Mouse (Mus musculus): Measurements from ENCODE around the gene Kcnmb4.
A peak's percentile ranks its signal among the peaks of the same experiment; 100 is the strongest.

The Kcnmb4 gene

DNA sequence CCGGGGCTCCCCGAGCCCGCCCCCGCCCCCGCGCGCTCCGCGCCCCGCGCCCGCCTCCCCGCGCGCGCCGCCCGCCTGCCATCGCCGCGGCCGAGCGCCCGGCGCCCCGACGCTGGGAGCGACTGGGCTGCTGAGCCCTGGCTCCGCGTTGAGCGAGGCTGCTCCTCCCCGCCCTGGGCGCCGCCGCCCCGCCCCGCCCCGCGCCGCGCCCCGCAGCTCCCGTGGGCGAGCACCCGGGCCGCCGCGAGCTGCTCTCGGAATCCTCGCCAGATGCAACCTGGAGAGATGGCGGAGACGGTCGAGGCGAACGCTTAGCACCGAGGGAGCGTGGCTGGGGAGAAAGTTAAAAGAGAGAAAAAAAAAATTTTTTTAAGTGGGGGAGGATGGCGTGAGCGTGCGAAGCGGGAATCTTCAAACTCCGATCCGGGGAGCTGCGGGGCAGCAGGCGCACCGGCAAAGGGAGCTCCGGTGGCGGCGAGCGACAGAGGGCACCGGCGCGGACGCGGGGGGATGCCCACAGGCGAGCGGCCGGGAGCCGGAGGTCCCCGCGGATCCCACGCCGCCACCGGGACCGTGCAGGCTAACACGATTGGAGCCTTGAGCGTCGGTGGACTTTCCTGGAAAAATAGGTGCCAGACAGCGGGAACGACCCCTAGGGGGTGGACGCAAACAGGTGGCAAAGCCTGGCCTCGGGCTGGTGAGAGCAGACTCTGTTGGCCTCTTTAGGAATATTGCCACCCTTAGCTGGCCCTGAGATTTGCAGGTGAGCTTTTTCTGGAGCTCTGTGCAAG, at the start of gene Kcnmb4:
Kcnmb4 (minus strand) TSS at position 120 of the 791 bp plus-strand sequence.
- peak in 1 of 2 experiments; percentile 46 for DNase-seq (ENCODE audit: low spot score in 2 of 2)

DNA sequence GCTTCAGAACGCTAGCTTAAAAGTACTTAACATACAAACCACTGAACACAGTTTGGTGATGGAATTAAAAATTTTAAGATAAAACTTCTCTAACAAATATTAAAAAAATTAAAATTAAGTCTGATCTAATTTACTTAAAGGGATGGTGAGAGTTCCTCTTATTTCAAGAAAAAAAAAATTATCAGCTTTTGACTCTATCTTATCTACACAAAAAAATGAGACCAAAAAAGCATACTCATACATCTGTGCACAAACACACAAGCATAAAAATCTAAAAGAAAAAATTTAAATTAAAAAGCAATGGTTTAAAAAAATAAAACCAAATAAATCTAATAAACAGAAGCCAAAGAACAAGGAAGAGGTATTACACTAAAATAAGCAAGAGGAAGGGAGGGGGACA, 45.9 kb upstream of the Kcnmb4 start:
- no peak for DNase-seq (ENCODE audit: low spot score in 2 of 2)

DNA sequence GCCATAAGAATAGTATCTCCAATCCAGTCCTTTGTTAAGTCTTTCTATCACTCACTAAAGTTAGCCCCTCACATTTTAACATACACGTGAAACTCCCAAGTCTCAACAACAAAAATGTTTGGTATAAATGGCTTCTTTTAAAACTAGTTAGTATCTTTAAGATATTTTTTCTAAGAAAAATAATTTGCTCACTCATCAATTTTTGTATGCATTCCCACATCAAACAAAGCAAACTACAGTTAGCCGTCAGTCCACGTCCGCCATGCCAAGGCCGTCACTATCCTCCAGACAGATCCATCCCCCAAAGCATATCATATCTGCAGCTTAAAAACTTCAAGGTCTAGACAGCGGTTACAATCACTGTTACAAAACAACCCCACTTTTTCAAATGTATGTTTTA, 41.9 kb upstream of the Kcnmb4 start:
- no peak for DNase-seq (ENCODE audit: low spot score in 2 of 2)

DNA sequence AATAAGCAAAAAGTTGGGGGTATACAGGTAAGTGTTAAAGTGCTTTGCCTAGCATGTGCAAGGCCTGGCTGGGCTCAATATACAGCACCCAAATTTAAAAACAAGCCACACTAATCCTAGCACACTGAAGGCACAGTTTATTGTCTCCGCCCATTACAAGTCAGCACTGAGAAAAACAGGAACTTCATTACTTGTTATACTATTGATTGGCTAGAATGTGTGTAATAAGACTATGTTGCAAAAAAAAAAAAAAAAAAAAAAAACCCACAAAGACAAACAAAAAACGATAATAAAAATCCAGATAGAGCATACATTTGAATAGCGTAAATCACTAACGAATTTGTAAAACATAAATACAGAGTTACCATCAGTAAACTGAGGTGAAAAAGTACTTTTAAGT, 41.5 kb upstream of the Kcnmb4 start:
- no peak for DNase-seq (ENCODE audit: low spot score in 2 of 2)

DNA sequence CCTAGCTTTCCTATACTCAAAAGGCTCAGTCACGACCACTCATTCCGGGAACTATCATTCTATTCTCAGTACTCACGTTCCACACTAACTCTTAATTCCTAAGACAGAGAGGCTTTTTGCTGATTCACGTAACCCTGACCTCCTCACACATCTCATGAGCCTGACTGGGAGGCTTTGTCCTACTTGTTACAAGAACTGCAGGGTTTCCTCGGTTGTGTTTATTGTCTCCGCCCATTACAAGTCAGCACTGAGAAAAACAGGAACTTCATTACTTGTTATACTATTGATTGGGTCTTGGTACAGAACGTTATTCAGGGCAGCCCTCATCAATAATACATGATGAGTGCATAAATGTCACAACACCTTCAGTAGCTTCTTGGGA, 39.6 kb upstream of the Kcnmb4 start:
- DNase-seq (ENCODE audit: low spot score in 2 of 2) = no peak

DNA sequence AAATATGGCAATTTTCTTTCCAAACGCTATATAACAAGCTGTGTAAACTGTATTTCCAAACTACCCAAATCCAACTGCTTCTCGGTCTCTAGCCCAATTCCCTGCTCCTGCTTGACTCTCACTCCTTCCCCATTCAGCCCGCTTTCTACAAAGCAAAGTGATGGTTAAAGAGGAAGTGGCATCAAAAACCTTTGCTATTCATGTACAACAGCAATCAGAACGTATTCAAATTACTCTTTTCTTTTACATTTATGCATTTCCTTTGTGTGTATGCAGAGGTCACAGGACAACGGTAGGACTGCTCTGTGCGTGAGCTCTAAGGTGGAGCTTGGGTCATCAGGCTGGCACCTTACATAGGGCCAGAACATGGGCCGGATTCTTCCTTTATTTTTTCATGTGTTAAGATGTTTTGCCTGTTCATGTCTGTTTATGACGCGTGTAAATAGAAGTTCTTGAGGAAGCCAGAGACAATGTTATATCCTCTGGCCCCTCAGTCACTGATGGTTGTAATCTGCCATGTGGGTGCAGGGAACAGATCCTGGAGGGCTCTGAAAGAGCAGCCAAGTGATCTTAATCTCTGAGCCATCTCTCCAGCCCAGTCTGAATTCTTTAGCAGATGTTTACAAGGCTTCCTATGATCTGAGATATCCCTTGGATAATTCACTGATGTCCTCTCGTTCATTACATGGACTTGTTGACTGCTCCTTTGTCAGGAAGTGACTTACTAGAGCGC, 39.0 kb upstream of the Kcnmb4 start:
- DNase-seq (ENCODE audit: low spot score in 2 of 2) = no peak

DNA sequence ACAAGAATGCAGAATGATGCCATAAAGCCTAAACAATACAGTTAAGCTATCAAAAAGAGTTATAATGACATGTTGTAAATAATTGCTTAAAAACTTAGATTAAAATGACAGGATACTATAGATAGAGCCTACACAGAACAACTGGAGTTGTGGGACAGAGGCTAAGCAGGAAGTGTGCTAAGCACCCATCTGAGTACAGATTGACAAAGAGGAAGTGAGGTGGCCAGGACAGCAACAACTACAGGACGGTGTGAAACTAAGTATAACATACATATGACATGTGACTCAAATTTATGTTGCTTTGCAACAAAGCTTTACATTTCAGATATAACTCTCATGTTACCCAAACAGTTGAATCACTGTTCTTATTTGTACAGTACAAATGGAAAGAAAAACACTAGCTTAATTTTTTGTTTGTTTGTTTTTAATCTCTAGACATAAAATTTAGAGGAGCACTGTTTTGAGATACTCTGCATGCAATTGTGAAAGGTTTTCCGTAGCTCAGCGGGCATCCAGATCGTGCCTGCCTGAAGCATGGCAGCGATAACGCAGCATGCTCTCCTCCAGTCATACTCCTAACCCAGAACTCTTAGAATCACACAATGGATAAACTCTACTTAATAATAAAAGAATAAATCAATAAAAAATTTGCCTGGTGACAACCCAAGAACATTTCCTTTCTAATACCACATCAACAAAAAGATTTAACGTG, 31.8 kb upstream of the Kcnmb4 start:
- DNase-seq (ENCODE audit: low spot score in 2 of 2) = no peak

DNA sequence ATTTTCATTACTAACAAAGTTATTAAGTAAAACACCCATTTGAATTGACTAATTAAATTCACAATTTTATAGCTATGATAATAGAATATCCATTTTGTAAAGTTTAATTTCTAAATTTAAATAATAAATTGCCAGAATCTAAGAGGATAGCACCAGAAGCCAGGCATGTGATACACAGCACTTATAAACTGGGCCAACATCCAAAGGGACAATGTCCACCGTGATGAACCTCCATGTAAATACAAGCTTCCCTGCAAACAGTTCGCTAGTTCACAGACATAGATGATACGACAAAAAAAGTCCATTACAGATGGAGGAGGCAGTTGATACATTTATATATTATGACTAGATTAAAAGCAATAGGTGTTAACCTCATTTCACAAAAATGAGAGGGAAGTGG, 19.1 kb upstream of the Kcnmb4 start:
- DNase-seq (ENCODE audit: low spot score in 2 of 2) = no peak

DNA sequence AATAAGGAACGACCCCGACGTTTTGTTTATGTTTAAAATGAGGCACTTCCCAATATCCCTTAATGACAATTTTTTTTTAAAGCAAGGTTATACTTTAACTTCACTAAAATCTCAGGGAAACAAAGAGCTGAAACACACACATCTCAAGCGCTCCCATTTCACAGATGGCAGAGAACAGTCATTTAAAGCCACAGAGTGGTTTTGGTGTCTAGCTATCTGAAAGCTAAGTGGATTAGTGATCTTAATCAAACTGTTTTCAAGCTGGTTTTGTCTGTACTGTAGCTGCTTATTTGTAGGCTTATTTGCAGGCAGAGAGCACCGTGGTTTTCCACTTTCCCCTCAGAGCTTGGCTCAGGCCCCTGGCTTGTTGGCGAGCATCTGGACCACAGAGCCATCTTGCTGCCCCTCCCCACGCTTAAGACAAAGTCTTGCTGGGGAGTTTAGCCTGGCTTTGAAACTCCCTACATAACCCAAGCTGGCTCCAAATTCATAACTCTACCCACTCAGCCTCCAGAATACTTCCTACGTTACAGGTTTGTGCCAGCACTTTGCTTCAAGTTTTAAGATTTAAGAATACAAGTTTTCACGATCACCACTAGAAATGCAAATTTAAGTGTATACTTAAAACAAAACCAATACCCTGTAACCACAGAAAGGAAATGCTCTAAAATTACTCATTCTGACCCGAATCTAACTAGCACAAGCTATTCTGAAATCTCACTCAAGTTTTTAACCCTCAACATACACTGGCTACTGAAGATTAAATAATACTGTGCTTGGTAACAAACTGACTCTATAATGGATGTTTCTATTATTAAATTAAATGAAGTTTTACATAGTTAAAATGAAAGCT, 13.4 kb upstream of the Kcnmb4 start:
- DNase-seq (ENCODE audit: low spot score in 2 of 2) = no peak

DNA sequence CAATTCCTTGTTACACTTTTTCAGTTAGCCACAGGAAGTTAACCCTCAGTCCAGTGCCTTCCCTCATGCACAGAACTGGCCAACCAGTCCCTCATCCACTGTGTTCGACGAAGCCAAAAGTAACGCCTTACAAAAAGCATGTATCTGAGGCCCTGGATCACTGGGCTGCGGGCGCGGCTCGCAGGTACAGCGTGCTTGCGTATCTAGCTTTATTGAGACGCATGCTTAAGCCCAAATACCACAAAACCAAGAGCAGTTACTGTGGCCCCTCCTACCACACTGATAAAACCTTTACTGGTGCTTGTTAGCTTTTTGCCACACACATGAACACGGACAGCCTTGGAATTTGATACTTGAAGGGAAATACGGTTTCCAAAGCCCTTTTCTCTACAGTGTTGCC, 8.2 kb upstream of the Kcnmb4 start:
- no peak for DNase-seq (ENCODE audit: low spot score in 2 of 2)

DNA sequence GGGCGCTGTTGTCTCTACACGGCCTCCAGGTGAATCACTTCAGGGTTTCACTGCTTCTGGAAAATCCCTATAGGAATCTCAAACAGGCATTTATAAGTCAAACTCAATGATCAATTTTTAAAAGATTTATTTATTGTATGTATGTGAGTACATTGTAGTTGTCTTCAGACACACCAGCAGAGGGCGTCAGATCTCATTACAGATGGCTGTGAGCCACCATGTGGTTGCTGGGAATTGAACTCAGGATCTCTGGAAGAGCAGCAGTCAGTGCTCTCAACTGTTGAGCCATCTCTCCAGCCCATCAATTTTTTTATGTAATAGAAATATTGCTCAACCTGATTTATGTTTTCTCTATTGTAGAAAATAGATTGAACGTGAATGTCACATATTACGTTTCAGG, 7.3 kb upstream of the Kcnmb4 start:
- DNase-seq (ENCODE audit: low spot score in 2 of 2) = no peak

DNA sequence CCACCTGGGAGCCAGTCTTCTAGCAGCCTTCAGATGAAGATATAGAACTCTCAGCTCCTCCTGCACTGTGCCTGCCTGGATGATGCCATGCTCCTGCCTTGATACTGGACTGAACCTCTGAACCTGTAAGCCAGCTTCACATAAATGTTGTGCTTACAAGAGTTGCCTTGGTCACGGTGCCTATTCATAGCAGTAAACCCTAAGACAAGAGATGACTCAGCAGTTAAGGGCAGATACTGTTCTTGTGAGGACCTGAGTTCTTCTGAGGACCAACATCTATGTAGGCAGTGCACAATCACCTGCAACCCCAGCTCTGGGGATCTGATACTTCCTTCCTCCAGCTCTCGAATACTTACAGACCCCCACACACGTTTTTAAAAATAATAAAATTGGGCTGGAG, 2.9 kb upstream of the Kcnmb4 start:
- no peak for DNase-seq (ENCODE audit: low spot score in 2 of 2)

DNA sequence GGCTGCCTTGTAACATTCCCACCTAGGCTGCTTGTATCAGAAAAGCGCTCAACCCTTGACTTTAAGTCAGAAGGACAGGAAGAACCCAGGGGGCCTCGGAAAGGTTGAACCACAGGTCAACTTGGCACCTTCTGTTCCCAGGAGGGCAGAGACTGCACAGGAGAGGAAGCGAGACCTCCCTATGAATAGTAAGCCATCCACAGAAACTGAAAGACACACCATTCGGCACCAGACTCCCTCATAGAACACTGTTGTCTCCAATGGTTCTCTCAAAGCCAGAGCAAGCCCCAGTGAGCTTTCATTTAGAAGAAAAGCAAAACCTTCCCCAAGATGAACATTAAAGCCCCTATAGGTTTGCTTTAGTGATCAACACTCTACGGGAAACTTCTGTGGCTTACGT, 2.0 kb upstream of the Kcnmb4 start:
- no peak for DNase-seq (ENCODE audit: low spot score in 2 of 2)

DNA sequence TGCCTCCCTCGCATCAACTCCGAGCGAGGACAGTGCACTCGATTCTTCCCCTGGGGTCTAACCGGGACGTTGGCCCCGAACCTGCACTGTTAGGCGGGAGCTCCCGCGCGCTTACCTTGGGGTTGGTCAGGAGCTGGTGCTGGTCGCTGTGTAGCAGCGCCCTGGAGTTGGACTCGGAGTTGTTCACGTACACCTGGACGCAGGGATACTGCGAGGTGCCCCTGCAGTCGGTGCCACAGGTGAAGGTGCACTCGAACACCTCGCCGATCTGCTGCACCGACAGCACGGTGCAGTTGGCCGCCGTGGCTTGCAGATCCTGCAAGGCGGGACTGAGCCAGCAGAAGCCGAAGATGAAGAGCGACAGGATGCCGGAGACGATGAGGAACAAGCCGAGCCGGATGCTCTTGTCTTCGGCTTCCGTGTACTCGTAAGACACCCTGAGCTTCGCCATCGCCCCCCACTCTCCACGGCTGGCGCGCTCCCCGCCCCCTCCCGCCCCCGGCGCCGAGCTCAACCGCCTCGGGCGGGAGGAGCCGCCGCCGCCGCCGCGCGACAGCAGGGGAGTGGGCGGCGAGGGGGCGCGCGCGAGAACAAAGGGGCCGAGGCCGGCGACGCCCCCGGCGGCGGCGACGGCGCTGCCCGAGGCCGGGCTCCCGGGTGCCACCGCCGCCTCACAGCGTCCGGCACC, 463 bp downstream of the Kcnmb4 start:
- peak in 1 of 2 experiments; percentile 58 for DNase-seq (ENCODE audit: low spot score in 2 of 2)

DNA sequence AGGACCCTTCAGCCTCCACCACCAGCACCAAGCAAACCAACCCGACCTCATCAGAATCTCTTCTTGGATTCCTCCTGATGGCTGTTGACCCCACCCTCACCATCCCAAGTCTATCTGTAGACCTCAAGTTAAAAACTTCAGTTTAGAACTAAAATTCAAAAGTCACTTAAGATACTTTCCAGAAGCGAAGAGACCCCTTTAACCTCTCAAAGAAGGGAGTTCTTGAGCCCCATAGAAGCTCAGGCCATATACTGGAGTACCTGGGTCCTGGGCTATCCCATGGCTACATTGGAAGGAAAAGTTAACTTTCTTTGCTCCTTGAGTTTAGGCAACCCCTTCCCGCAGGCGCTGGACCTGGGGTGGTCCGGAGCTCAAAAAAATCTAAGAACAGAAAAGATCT, 1.1 kb downstream of the Kcnmb4 start:
- DNase-seq (ENCODE audit: low spot score in 2 of 2) = no peak

DNA sequence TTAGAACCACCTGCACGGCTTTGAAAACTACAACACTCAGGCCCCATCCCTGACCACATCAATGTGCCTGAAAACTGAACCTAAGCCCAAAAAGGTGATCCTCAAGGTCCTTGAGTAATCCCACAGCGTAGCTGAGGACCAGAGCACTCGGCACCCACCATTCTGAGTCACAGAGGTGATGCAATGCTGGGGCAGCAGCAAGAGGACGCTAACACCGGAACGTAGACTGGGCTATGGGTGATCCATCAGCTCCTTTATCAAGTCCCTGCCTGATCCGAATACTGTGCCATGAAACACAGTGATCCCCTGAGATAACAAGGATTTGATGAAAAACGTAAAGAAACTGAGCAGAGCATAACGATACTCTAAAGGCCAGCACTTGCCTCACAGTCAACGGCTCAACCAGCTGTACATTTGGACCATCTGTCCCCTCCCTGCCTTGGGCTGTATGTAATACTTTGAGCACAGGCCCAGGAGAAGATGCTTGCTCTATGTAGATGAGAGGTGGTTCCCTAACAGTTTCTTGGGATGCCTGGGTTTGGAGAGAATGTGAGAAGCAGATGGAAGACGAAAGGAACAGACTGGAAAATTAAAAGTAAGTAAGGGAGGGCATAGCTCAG, 3.3 kb downstream of the Kcnmb4 start:
- DNase-seq (ENCODE audit: low spot score in 2 of 2) = no peak

DNA sequence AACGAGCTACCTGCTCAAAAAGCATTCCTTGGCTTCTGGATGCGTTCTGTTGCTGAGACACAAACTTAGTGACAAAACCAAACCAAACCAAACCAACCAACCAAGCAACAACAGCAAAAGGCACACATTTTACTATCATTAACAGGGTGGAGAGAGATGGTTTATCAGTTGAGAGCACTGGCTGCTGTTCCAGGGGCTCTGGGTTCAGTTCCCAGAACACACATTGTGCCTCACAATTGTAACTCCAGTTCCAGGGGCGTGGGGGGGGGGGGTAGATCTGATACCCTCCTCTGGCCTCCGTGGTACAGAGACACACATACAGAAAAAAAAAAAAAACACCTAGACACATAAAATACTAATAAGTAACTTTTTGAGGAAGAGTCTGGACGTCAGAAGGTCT, 5.6 kb downstream of the Kcnmb4 start:
- DNase-seq (ENCODE audit: low spot score in 2 of 2) = no peak

DNA sequence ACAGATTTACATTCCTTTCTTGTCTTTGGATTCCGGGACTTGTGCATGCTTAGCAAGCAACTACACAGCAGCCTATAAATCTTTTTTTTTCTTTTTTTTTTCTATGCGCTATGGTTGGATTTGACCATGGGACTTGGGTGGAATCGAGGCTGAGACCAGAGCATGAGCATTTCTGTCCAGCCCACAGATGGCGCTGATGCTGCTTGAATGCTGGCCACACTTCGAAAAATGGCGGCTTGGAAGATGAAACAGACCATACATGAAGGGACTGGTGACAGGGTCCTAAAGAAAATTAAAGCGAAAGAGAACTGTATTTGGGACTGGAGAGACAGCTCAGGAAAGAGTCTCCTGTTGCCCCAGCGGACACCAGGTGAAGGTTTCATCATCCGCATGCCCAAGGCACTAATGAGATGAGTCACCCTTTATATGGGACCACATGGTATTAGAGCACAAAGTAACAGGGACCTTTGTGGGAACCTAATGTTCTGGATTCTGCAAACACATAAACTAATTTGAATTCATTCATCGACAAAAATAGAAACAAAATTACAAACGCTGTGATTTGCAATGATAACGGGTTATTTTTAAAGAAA, 9.8 kb downstream of the Kcnmb4 start:
- DNase-seq (ENCODE audit: low spot score in 2 of 2) = no peak

DNA sequence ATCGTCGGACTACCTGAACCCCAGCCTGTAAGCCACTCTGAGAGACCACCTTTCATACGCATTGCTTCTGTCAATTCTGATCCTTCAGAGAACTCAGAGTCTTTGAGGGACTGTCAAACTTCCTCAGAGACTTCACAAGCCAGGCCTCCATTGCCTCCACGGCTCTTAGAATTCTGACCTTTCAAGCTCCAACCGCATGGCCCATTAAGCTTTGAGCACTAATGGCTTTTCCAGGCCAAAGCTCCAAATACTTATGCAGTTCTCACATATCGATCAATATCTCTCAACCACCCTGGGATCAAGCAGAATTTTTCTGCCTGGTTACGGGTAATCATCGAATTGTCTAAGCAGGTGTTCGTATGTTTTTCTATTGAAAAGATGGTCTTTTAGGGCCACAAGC, 12.2 kb downstream of the Kcnmb4 start:
- DNase-seq (ENCODE audit: low spot score in 2 of 2) = no peak

DNA sequence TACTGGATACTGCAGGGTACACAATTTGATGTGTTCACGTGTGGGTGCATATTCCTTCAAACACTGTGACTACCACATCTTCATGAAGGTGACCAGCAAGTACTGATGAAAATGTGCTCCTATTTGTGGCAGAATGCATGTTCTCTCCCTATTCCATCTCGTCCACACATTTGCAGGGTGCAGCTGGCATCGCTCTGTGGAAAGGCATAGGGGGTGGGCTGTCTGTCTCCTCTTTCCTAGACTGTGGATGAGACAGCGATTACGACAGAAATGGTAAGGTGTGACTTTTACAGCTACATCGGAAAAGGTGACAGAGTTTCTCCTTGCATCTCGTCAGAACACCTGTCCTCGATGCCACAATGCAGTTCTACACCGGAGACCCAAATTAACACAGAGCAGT, 14.9 kb downstream of the Kcnmb4 start:
- DNase-seq (ENCODE audit: low spot score in 2 of 2) = no peak
